Mouse (Mus musculus) adrenal gland, adult 2 months (tissue): ENCODE measurements around the gene Dpp7. TPM values are rescaled to one million over a fixed set of nuclear protein-coding genes. Genes with fewer than 3 reads are reported as not detected.
A peak's percentile ranks its signal among the peaks of the same experiment; 100 is the strongest.

Source experiments
- DNase-seq: peaks from one replicate; pipeline ENCODE4 v3.0.0; 2021
- long read RNA-seq: library from polyadenylated mRNA; stranded (forward); transcript quantifications from one replicate; pipeline ENCODE4 v2.0.0, GENCODE M21; 2021
- polyA plus RNA-seq: library from polyadenylated mRNA; depleted of rRNA; stranded (reverse); fragments of >200 nt; gene quantifications from 2 replicates; pipeline ENCODE4 v1.2.3, GENCODE M21; 2012; rRNA removed
- total RNA-seq, 2 experiments: library from RNA; stranded (reverse); gene quantifications; 2 replicates each; pipeline ENCODE4 v1.2.3; 2021

The Dpp7 gene
- total RNA-seq (10 to 100 TPM; 34.2 to 38.5 TPM), polyA plus RNA-seq (47.1 and 55.0 TPM in 2 replicates)
- long read RNA-seq, transcript Dpp7-201 (13 exons, 1,682 nt): major isoform, 21 of 29 reads
- long read RNA-seq, partial matches to known transcripts: 3 of 29 reads
- long read RNA-seq, other reads (novel, unspliced or antisense): 5 of 29 reads

DNA sequence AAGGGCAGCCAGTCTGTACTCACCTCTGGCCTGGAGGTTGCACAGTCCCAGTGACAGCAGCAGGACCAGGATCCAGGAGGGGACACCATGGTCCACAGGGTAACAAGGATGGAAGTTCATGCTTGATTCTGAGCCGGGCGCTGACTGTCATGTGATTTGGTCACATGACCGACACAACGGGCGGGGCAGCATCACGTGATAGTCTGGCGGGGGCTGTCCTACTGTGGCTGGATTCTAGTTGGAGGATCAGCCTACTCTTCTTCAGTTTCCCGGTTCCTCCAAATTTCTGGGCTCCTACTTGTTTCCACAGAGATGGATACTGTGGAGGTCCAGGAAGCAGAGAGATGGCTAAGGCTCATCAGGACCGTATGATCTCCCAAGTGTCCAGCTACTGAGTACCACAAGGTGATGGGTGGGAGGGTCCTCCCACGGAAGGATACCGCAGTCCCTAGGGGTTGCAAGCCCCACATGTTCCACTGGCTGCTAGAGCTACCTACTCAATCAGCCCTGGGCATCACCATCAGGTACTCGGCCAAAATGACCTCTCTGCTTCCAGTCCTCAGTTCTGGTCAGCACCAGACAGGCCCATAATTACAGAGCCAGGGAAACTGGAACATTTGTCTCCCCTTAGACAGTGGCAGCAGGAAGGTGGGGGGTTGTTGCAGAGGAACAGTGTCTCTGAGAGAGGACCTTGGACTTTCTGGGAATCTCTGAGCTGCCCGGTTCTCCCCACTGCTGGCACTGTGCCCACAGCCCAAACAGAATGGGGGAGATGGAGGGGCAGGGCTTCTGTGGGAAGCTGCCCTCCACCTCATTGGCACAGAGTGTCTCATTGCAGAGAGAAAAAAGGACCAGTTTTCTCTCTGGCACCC lies at the start of gene Dpp7:
Gene Dpp7 (minus strand): TSS at position 152 of the 872 bp plus-strand sequence.
- peak; percentile 80 for DNase-seq

DNA sequence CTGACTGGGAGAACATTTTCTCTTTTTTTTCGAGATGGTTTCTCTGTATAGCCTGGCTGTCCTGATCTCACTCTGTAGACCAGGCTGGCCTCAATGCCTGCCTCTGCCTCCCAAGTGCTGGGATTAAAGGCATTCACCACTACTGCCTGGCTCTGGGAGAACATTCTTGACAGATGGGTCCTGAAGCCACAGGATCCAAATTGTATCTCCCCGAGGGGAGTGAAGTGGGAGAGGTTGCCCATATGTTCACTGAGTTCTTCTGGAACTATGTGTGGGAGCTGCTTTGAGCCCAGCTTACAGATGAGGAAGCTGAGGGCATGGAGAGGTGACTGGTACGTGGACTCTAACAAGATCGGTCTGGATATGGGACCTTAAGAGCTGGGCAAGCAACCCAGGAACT lies 47.8 kb upstream of the Dpp7 start:
- DNase-seq: no peak

DNA sequence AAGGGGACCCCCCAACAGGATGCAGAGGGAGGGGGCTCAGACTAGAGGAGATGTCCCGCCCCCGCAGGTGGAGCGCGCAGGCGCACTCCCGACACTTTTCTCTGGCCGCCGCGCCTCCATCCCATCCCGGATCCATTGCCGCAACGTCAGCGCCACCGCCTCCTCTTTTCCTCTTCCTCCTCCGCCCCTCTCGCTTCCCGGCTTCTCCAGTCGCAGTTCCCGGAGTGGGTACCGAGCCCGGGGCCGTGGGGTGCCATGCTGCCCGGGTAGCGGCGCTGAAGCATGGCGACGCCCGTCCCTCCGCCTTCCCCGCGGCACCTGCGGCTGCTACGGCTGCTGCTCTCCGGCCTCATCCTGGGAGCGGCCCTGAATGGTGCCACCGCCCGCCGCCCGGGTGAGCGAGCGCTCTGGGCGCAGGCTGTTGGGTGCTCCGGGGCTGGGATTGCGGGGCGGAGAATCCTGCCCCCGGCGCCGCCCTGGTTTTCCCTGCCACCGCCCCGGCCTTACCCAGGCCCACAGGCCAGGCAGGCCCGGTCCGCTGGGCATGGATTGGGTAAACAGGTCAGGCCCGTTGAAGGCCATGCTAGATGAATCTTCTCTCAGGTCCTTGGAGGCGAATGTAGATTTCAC lies 46.9 kb upstream of the Dpp7 start:
- peak; percentile 87 for DNase-seq

DNA sequence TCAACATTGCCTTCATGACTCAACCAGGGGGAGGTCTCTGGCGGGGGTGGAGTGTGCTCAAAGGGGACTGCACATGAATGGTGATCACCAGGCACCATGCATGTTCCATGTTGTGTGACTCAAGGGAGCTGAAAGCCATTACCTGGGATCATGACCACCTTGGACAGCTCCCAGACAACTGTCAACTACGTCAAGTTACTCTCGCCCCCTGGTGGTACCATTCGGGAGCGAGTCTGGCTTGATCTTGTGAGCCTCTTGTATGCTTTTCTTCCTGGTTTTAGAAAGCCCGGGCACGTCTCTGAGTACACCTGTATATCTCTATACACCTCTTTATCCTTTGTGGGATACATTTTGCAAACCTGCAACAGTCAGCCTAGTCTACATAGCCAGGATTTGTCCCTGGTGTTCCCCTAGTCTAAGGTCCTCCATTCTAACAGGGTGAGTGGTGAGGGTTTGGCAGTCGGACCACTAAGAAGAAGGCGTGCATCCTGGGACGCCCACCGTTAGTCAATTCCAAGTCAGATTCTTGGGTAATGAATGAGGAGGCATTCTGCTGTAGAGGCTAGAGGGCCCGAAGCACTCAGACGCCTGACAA lies 46.3 kb upstream of the Dpp7 start:
- DNase-seq: peak; percentile 62

DNA sequence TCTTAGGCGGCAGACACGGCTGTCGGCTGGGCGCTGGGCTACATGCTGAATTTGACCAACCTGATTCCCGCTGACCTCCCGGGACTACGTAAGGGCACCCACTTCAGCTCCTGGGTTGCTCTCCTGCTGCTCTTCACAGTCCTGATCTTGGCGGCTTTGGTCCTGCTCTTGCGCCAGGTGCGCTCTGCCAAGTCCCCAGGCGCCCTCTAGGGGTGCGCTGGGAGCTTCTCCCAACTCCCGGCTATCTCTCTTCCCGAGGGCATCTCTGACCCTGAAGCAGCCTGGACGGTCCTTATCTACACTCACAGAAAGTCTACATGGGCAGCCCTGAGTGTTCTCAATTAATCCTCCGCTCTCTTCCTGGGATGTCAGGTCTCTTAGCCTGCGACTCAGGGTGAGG lies 44.6 kb upstream of the Dpp7 start:
- peak; percentile 79 for DNase-seq

DNA sequence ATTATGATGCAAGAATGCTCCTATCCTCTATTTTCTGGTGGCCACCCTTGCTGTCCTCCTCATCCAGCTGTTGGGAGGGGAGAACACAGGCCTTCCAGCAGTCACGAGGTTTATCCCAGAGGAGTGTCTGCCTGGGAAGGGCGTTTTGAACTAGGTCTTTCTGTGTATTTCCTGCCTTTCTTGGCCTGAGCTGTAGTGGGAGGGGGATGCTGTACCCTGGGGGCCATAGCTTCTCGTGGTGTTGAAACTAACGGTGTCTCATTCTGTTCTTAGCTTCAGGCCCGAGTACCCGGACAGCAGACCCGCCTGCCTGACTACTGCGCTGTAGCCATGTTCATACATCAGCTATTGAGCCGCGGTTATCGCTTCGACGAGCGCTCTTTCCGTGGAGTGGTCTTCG lies 44.1 kb upstream of the Dpp7 start:
- no peak for DNase-seq

DNA sequence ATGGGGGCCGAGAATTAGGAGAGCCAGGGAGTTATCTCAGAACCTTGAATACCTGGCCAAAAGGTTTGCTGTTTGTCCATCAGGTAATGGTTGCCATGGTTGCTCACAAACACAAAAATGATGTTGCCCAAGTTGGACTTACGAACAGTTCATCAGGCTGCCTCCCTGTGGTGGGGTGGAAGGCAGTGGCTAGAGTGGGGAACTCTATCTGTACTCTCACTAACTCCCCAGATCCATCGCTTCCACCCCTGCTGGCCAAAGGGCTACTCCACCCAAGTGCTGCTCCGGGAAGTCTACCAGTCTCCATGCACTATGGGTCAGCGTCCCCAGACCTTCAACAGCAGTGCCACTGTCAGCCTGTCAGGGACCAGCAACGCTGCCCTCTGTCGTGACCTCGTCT lies 42.9 kb upstream of the Dpp7 start, which contains the start of gene Npdc1:
Gene Npdc1 (plus strand): TSS at position 301 of the 400 bp plus-strand sequence.
- no peak for DNase-seq

DNA sequence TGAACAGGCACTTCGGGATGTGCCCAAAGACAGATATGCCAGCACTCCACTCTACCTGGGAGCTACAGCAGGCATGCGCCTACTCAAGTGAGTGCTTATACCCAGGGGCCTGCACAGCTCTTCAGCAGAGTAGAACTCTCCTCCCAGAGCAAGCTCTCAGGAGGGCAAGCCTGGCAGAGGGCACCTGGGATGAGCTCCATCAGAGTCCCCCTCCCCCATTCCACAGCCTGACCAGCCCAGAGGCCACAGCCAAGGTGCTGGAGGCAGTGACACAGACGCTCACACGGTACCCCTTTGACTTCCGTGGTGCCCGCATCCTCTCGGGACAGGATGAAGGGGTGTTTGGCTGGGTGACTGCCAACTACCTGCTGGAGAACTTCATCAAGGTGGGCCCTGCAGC lies 41.9 kb upstream of the Dpp7 start:
- no peak for DNase-seq

DNA sequence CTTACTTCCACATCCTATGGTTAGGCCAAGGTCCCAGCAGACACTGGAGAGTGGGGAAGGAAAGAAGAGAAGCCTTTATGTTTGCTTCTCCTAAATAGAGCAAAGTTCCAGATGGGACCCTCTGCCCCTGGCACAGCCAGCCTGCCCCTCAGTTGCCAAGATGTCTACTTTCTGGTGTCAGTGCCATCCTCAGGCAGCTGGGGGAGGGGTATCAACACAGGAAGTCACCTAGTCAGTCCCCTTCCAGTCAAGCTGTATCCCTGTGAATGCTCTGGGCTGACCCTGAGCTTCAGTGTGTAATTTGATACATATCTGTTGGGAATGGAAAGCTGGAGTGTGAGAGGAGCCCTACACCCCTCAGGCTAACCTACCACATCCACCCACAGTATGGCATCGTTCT lies 40.9 kb upstream of the Dpp7 start:
- DNase-seq: no peak

DNA sequence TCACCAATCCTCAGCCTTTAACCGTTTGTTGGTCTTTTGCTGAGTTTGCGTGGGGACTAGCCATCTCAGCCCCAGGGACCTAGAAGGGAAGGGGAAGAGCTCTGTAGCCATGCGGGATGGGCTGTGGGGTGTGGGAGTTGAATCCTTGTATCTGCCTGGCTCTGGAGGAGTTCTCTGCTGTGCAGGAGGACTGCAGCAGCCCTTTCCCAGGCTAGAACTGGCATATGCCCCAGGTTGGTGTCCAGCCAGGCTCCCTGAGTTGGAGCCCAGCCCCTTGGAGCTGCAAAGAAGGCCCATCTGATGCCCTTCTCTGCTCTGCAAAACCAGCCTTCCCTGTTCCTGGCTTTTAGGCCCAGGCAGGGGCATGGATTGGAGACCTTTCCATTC lies 40.4 kb upstream of the Dpp7 start:
- no peak for DNase-seq

DNA sequence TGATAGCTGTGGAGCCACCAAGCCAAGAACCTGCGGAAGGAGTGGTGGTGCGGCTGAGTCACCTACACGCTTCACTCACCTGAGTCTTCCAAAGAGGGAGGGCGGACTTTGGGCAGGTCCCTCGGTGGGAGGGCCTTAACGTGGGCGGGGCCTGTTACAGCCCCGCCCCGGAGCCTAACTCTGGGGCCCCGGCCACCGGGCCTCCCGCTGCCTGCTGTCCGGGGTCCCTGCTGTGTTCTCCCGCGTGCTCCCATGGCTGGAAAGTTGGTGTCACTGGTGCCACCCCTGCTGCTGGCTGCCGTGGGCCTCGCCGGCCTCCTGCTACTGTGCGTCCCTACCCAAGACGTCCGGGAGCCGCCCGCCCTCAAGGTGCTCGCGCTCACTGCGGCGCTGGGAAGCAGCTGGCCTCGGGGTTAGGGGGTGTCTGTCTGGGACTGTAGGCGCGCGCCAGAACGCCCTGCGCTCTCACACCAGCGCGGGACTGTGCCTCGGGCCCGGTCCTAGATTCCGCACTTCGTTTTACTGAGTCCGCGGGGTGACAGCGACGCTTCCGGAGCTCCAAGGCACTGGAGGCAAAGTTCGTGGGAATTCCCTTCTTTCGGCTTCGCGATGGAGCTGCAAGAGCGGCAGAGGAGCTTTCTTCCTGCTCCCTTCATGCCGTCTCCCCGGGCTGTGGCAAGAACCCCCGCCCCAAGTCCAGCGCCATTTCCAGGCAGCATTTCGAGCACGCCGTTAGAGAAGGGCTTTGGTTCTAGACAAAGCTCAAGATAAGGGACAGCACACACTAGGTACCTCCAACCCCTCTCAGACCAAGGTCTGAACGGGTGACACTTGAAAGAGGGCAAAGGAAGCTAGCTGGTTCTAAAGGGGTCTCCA lies 39.8 kb upstream of the Dpp7 start, which contains the start of gene Entpd2:
Gene Entpd2 (plus strand): TSS at position 154 of the 876 bp plus-strand sequence.
- DNase-seq: peak; percentile 35

DNA sequence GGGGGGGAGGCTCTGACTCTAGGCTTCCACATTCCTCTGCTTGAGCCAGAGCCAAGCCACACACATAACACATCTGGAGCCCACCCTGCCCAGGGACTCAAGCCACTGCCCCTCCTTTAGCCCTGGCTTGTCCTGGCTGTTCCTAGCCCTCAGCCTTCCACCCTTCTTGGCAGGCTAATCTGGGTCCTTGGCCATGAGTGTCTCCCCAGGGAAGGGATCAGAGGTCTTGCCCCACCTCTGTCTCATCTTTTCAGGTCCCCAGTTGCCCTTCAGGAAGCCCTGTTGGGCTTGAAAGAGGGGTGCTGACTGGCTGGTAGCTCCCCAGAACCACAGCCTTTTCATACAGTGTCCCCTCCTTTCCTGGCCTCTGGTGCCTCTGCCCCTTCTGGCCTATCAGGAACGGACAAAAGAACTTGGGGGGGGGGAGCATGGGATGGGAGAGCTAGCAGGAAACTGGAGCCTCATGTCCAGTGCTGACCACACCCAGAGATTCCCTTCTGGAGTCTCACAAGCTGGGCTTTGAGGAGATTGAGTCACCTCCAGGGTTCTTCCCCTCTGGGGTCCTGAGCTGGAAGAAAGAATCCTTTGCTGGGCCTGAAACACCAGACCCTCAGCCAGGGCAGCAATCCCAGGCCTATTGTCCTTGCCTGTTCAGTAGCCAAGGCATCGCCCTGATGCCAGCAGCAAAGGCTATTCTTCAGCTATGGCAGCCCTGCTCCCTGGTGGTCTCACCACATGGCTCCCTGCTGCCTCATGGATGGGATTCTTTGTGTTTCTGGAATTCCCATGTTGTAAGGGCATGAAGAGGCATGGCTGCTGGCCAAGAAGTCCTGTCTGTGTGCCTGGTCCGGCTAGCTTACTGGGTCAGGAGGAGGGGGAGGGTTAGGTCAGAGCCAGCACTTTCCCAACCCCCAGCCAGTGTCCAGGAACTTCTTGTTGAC lies 38.4 kb upstream of the Dpp7 start:
- no peak for DNase-seq

DNA sequence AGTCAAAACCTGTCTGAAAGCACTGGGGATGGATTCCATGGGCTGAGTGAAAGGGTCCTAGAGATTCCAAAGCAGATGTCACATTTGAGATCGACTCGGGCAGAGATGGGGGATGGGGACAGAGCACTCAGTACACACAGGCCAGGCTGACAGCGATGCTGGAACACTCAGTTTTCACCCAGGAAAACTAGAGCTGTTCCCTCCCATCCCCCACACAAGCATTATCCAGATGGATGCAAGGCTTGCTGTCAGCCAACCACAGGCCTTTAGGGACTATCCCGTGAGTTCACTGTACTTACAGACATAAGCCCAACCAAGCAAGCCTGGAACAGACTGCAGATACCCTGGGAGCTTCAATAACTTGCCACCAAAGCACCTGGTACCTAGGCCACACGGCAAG lies 35.1 kb upstream of the Dpp7 start:
- no peak for DNase-seq

DNA sequence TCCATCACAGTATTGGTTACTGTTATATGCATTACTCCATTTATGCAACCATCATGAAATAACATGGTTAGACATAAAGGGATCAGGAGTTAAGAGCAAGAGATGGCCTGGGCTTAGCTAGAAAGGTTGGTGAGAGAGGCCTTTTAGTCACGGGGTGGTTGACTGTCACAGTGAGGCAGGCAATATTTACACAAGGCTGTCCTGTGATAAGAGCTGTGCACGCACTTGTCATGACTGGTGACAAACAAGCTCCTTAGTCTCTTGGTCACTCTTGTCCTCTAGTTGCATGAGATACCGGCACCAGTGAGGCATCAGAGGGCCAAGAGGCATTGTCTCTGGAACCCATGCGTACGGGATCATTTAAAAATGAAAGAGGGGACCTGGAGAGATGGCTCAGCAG lies 28.3 kb upstream of the Dpp7 start:
- DNase-seq: no peak

DNA sequence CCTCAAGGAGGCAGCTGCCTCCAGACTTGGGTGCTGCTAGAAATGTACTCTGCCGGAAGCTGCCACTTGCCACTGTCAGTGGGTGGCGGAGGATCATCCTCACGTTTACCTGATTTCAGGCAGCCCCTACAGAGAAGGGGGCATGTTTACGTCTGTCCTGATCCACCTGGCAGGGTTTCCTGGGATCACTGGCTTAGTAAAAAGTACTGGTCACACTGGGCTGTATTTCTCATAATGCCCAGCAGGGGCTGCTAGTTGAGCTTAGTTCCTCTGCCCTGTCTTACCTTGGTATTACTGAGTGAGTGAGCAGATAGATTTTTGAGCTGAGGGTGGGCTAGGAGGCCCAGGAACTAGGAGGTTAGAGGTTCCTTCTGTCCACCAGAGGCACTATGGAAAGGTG lies 20.4 kb upstream of the Dpp7 start:
- DNase-seq: peak; percentile 53

DNA sequence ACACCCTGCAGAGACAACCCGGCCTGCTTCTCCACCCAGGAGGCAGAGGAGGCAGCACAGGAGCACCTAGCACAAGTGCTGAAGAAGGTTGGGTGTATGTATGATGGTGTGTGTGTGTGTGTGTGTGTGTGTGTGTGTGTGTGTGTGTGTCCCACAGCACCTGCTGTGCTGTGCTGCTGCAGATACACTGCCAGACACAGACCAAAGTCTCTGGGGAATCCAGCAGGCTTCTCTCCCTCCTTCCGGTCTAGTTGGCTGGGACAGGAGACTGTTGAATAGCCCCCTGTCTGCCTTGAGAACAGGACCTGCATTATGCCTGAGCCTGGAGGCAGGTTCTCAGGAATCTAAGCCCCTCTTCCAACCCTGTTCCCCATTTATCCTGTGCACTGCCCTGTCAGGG lies 17.3 kb upstream of the Dpp7 start:
- no peak for DNase-seq

DNA sequence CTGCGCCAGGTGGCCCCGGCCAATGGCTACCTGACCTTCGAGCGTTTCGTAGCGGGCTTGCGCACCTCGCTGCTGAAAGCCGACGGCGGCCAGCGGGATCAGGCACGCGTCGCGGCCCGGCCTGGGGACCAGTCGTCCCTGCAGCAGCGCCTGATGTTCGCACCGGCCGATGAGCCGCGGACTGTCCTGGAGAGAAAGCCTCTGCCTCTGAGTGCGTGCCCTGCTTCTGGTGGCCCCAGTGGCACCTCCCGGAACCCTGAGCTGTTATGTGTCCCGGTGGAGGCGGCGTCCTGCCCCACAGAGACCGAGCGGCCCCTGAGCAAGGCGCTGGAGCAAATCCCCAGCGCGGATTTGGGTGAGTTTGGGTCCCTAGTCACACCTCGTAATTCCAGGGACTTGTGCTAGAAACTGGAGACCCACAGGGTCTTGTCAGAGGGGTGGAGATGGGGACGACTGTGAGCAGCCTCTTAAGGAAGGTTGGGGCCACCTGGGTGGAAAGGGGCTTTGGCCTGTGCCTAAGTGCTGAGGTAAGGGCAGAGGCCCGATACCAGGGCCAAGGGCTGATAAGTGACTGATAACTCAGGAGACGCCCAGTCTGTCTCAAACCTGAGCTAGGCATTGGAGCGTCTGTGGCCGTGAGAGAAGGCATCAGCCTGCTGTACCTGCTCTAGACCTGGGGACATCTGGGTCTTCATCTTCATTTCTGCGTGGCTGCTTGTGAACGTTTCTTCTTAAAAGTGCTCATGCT lies 16.7 kb upstream of the Dpp7 start:
- DNase-seq: no peak

DNA sequence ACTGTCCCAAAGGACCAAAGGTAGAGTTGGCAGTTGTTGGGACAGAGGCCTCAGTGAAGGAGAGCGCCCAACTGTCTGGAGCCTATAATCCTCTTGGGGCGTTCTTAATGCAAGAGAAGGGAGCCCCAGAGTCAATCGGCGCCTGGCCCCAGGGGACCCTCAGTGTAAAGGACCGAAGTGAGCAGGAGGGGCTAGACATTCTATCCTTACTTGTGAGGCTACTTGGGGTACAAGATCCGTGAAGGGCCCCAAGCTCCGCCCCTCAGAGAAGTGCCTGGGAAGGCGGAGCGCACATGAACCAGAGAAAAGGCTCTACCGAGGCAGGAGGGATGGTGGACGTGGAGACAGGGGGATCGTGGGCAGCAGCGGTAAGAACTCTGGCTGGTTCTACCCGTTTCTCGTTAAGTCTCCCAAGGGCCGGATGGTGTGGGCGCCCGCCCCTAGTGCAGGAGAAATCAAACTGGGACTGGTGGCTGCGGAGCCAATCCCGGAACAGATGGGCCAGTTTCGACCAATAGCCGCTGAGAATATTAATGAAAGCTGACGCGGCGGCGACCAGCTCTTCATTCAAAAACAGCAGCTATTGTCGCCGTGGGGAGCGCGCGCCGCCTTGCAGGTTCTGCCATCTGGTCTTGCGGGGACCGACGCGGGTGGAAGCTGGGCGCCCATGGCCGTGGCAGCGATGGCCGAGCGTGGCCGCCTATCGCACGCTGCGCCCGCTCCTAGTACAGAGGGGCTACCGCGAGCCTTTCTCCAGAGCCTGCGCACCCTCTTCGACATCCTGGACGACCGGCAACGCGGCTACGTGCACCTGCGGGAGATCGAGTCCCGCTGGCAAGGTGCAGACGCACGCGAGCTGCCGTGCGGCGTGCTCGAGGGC lies 15.8 kb upstream of the Dpp7 start, which contains the start of gene Sapcd2:
Gene Sapcd2 (plus strand): TSS at position 558 of the 880 bp plus-strand sequence.
- DNase-seq: peak; percentile 91

DNA sequence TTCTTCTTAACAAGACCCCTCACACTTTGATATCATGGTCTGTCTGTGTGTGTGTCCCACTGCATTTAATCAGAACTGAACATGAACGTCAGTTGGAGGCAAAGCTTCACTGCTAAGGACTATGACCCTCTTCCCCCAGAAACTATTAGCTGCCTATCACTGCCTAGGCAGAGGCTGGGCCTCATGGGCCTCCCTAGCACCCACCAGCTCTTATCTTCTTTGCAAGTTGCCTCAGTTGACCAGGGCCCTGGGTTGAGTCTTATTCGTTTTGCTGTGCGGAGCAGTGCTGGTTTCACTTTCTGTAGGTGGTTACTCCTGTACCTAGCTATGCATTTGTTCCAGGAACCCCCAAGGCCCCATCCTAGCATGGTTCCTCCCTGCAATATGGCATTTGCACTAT lies 13.8 kb upstream of the Dpp7 start:
- DNase-seq: no peak
